Mouse (Mus musculus): Measurements from ENCODE around the gene Gatd1.
"Not testable (repeated sequence)": the region's sequence is repeated elsewhere in the genome, so short reads cannot be mapped to it uniquely, and the experiment has no call there.

Gatd1 gene

DNA sequence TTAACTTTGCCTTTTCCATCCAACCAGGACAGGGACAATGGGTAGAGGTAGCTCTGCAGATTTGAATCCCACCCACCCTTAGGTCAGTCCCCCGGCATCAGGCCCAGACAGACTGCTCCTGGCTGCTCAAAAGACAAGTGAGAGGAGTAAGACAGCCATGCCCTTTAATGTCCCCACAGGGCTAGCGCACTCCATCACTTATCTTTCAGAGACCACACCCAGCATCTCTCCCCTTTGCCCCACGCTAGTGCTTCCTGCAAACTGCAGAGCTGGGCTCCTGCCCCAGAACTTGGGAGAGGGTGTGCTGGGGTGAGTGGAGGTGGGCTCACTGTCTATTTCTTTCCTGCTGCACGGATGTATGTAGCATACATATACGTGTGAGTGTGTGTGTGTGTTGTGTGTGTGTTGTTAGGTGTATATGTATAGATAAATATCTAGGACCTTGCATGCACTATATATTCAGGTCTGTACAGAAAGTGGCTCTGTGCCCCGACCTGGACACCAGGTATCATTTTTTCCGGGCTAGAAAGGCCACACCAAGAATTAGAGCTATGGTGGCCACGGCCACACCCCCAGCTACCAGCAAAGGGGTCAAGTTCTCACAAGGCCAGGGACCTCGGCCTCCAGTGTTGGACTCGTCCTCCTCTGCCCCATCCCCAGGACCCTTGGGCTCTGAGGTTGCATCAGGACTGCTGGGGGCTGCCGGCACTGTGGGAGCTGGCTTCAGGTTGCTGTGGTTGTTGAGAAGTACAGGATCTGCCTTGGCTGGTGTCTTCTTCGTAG lies 13.2 kb upstream of the Gatd1 start:
- no peak for DNase-seq

DNA sequence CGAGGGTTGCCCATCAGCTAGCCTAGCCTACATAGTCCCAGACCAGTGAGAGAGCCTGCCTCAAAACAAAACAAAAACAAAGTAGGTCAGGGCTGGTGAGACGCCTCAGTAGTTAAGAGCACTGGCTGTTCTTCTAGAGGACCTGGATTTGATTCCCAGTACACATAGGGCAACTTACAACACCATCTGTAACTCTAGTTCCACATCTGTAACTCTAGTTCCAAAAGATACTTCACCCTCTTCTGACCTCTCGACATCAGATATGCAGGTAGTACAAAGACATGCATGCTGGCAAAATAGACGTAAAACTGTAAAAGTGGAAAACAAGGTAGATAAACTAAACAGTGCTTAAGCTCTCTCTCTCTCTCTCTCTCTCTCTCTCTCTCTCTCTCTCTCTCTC lies 9.9 kb upstream of the Gatd1 start:
- DNase-seq = no peak

DNA sequence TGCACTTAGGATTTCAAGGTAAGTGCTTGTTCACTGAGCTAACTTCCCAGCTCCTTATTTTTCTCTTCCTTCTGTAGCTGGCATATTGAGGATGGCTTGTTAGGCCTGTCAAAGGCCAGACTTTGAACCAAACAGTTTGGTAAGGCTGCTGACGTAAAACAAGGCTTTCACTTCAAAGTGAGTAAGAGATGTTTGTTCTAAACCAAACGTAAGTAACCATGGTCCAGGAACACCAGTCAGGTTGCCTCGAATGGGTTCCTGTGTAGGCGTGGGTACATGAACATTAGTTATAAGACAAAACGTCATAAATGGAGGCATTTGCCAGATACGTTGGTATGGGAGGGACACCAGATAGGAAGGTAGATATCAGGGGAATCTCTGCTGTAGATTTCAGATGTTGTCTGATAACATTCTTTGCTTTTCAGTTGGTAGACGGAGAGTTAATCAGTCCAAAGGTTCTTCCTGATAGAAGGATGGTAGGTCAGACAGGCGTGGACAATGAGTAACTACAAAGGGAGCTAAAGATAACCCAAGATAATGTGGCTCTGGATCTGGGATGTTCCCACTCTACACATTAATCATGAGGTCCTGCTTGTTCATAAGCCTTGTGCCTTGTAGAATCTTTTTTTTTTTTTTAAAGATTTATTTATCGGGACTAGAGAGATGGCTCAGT lies 6.2 kb upstream of the Gatd1 start:
- no peak for DNase-seq

DNA sequence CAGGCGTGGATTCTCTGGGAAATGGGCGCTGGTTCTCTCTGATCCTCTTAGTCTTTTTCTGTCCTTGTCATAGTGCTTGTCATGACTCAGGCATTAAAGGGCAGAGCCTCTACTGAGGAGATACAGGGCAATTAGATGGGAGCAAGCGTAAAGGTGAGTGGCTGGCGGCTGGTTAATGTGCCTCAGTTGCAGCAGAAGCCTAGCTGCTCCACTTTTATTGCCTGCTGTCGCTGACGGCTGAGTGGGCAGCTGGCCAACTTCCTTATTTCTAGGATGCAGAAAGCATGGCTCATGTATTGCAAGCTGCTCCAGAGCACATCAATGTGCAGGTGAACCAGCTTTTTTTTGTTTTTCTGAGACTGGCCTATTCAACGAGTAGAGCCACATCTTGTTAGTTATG lies 5.0 kb upstream of the Gatd1 start:
- DNase-seq = peak; percentile 79

DNA sequence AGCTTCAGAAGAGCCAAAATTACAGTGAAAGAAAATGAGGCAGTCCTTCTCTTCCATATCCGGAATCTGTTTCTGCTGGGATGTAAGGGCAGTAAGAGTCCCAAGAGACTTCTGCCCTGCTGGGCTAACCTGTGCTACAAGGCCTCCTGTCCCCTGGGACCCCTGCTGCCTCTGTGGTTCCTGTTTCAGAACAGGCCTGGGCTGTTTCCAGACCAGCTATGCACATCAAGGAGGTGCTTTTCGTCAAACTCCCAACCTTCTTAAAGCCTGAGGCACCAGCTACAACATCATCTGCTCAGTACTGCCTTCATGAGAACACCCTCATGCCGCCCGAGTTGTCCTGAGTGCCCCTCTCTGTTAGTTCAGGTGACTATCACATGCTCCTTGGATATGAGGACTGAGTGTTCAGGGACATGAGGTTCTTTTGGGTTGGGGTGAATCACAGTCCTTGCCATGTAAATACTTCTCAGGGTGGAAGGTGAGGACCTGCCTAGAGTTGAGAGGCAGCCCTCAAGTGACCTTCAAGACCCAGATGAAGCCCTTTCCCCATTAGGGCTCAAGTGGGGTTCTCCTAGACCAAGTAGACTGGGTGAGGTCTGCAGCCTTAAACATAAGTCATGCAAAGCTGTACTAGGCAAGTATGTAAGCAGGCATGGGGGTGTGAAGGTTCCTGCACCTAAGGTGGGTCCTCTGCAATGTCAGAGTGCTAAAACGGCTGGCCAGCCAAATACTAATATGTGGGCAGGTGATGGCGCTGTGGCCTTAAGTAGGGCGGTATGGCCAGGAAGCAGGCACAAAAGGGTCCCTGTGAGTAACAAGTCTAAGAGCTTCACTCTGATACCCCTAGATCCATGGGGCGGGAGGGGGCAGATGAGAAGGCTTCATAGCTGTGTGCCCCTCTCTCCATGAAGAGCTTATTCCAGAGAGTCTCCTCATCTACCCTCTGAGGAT lies 4.1 kb upstream of the Gatd1 start:
- no peak for DNase-seq

DNA sequence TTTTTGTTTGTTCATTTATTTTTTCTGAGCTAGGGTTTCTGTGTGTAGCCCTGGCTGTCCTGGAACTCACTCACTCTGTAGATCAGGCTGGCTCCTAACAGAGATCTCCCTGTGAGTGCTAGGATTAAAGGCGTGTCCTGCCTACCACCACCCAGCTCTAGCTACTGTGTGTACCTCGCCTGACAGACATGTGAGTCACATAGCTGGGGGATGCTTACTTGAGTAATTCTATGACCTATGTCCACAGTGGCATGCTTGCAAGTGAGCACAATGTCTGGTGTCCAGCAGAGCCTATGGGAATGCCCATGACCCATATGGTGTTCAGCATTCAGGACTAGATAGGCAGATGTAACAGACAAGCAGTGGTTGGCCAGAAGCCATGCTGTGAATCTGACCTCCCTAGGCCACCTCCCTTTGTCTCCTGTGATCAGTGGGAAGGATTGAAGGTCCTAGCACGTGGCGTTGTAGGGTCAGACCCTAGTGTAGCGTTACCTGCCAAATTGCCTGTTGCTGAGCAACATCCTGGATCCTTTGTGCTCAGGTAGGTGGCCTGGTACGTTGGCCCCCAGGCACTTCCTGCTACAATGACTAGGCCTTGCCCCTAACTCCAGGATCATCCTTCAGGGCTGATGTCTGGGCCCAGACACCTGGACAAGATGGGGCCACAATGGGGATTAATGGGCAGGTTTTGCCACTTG lies 2.4 kb upstream of the Gatd1 start:
- DNase-seq = no peak

DNA sequence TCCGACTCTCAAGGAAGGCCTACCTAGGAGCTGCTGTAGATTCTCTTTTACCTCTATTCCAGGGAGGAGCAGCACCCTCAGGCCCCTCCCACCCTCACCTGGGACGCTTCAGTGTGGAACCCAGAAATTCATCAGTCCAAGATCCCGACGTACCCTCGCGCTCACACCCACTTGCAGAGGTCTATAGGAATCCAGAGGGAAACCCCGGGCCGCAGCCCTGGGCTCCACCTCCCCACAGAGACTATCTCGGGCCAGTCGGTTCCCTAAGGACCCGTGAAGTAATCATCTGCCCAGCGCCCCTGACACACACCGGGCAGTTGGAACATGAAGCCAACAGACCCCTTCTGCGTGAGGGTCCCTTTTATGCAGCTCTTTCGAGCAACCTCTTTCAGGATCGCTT lies 605 bp downstream of the Gatd1 start:
- no peak for DNase-seq

DNA sequence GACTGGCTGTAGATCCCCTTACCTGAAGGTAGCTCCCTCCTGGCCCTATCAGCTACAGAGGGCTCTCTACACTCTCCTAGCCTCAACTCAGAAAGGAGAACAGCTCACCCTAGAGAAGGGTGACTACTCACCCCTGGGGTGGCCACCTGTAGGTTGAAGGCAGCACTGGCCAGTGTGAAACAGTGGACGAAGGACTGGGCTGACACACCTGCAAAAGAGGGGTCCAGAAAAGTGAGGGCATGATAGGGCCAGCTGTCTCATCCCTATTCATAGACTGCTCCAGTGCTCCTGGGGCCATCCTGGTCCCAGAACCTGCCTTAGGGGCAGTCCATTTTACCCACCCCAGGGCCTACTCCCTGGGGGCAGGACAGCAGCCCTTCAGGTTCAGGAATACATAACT lies 2.3 kb downstream of the Gatd1 start:
- no peak for DNase-seq

DNA sequence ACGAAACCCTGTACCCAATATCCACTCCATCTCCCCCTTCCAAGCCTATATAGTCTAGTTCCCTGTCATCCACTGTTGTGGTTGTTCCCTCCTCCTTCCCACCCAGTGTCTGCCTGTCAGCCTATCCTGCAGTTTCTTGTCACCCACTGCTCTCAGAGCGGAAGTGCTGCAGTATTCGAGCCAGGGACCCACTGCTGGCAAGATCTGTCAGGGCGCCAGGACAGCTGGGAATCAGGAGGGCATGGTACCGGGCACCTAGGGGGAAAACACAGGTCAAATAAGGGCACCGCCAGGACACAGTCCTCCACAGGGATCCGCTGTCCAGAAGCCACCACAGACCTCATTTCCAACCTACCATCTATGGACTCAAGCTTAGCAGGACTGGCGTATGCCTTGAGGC lies 3.3 kb downstream of the Gatd1 start:
- DNase-seq = no peak

DNA sequence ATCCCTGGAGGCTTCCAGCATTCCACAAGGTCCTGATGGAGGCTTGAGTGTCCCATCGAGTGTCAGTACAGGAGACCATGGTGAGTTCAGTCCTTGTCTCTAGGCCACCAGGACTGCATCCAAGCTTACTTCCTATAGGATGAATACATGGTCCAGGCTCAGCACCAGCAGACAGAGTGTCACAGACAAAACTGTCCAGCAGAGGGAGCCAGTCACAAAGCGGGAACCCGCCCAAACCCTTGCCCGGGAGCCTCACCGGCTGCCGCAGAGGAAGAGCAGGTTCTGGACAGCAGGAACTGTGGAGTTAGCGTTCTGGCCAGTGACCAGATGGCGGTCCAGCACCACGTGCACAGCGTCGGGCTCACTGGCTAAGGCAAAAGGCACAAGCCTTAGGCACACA lies 5.1 kb downstream of the Gatd1 start:
- DNase-seq = peak; percentile 93

DNA sequence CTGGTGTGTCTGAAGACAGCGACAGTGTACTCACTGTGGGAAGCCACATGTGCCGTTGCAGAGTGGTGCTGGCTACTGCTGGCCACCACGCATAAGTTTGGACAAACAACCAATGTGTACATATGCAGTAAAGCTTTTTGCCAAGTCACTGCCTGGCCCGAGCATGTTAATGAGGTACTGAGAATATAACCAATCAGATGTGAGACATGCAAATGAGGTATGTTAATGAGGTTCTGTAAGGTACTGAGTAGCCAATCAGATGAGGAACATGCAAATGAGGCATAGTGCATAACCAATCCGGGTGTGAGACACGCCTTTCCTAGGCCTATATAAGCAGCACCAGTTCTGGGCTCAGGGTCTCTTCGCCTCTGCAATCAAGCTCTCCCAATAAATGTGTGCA lies 6.3 kb downstream of the Gatd1 start:
- DNase-seq = not testable (repeated sequence)

DNA sequence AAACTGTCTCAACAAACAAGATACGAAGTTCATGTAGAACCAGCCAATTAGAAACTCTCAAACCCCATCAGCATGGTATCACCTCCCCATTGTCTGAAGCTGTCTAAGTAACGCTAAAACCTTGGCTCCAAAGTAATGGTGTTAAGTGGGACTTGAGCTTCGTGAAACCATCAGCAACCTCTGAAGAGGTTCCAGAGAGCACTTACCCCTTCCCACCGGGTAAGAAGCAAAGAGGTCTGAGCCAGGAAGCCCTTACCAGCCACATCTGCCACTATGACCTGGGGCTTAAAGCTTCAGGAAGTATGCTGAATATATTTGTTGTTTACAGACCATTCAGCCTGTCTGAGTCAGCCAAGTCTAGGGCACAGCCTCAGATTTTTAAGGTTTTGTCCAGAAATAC lies 8.5 kb downstream of the Gatd1 start:
- DNase-seq = no peak

DNA sequence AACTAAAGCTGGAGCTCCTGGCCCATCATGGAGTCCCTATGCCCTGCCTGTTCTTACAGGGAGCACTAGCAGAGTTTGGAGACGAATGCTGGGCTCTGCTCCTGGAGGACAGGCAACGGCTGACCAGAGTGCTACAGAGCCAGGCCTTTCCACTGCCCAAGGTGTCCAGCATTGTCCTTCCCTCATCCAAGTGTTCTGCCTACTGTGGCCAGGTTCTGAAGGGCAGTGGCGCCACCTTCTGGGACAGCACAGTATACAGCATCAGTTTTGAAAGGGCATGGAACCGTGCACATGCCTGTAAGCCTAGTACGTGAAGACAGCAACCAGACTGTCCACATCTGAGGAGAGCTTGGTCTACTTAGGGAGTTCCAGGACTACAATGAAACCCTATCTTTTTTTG lies 10.6 kb downstream of the Gatd1 start:
- DNase-seq = peak; percentile 72

DNA sequence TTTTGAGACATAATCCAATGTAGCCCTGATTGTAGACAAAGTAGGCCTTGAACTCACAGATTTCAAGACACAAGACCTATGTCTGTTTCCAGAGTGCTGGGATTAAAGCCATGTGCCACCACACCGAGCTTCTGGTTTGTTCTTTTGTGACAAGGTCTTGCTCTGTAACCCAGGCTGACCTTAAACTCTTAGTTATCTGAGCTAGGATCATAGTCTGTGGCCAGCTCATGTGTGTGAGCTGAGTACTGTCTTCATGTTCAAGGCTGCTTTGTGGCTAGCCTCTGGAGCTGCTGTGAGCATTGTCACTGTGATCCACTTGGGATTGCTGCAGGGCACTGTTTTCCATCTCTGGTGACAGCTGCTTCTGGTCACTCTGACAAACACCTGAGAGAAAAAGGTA lies 18.6 kb downstream of the Gatd1 start:
- no peak for DNase-seq

DNA sequence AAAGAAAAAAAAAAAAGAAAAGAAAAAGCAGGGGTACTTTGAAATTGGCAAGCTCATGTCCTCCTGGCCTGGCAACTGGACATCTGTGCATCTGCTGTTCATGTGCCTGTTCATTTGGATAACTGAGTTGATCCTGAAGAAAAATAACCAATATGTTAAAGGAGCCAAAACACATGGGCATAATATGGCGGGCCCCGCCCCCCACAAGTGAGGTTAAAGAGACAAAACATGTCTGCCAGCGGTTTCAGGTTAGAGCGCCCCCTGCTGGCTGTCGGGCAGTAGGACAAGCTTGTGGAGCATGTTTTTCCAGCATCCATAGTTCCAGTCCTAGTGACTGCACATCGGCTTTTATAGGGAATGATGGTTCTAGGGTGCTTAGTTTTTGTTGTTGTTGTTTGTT lies 19.2 kb downstream of the Gatd1 start:
- DNase-seq = peak; percentile 82

DNA sequence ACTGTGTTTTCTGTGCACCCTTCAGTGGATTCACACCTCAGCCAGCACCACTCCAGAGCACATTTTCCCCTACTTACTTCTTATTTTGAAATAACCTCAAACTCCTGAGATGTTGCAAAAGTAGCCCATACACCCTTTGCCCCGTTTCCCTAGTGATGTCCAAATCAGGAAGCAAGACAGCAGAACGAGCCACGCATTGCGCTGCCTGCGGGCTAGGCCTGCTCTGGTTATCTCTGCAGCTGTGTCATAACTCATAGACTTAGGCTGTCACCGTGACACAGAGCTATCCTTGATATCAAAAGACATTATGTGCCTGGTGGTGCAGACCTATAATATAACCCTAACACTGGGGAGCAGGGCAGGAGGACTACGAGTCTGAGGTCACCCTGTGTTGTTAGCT lies 19.8 kb downstream of the Gatd1 start:
- DNase-seq = no peak

DNA sequence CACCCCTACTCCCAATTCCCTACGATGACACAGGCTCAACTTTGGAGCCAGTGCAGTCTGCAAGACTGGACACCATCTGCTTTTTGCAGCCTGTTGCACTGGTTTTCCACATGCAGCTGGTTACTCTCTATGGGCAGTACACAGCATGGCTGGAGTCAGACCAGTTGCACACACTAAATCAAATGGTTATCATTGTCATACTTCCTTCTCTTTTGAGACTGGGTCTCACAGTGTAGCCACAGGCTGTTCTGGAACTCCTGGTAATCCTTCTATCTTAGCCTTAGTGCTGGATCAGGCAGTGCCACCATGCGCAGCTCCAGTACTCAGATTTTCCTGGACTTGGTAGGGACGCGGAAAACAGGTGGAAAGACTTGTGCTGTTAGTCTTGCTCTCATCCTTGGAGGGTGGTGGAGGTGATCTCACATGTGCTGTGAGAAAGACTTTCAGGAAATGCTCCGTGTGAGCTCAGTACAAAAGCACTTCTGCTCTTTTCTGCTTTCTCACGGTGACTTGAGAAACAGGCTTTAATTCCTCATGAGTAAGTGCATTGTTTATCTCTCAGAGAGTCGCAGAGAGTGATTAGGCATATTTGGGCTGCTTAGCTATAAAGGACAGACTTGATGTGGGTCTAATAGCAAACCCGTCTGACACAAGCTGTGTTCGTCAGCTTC lies 21.2 kb downstream of the Gatd1 start:
- DNase-seq = no peak

DNA sequence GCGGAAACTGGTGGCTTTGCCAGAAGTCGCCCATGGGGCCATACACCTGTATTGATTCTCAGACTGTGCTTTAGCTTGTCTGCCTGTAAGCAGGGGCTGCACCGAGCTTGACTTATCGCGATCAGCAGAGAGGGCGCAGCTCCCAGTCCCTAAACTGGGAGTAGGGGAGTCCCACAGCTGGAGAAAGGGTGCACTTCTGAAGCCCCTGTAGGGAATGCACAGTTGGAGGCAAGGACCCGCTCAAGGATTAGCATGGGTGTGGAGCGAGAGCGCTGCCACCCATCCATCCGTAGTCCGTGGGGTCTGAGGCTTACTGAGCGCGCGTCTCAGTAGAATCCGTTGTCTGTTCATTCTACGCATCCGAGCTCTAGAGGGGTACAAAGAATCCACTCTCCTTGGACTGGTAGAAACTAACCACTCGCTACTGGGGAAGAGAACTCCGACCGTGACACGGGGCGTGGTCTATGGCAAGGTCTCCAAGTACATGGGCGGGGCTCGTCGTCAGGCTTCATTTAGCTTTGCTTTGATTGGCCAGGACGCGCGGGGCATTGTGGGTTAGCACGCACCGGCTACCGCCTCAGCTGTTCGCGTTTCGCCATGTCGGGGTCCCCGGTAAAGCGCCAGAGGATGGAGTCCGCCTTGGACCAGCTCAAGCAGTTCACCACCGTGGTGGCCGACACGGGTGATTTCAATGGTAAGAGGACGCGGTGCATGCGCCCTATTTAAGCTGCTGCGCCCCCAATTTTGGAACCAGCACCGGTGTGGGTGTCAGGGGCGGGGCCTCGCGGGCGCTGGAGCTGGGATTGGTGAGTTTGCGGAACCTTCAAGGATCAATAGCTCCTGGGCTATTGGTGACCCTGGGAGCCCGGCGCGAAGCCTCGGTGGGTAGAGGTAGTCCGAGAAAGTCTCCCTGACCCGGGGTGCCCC lies 22.0 kb downstream of the Gatd1 start, which contains the start of gene Taldo1:
Taldo1 (plus strand) TSS at position 575 of the 927 bp plus-strand sequence.
- peak; percentile 98 for DNase-seq

DNA sequence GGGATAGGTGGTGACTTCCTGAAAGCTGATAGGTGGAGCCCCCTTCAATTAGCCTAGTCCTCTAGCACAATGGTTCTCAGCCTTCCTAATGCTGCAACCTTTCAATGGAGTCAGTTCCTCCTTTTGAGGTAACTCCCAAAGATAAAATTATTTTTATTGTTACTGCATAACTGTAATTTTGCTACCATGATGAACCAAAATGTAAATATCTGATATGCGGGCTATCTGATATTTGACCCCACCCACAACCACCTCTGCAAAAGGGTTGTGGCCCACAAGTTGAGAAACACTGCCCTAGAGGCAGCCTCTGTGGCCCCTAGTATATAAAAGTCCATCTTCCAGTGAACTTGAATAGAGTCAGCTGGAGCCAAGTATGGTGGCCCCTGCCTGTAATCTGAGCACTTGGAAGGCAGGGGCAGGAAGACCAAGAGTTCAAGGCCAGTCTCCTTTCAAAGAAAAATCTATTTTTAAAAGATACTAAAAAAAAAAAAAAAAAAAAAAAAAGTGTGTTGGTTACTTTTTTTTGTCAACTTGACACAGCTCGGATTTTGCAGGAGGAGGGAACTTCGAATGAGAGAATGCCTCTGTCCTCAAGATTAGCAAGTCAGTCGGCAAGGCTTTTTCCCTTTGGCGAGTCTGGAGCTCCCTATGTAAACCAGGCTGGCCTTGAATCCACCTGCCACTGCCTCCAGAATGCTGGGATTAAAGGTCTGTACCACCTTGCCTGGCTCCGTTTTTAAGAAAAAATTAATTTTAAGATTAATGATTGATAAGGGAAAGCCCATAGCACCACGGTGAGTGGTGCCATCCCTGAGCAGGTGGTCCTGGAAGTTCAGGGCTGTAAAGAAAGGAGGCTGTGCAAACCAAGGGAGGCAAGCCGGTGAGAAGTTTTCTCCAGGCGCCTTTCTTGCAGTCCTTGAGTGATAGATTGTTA lies 23.3 kb downstream of the Gatd1 start:
- no peak for DNase-seq

All from kidney, postnatal 10 days (tissue).